Mouse (Mus musculus): ENCODE results near the gene St3gal4.

The St3gal4 gene

GRCm38 (mm10) chr9:35049891-35050527, 69.1 kb downstream of the St3gal4 start:
- DNase-seq (ENCODE audit: low spot score in 2 of 2), result peak; percentile 12 to 13

- DNase-seq (ENCODE audit: low spot score in 2 of 2), result no peak
These were observed 70.6 kb downstream of the St3gal4 start for GRCm38 (mm10) chr9:35048449-35048848.

GRCm38 (mm10) chr9:35045756-35046155, 73.3 kb downstream of the St3gal4 start:
- DNase-seq (ENCODE audit: low spot score in 2 of 2), result peak; percentile 56 to 69

GRCm38 (mm10) chr9:35045031-35045531, 74.0 kb downstream of the St3gal4 start:
- peak; percentile 21 to 31 for DNase-seq (ENCODE audit: low spot score in 2 of 2)

- DNase-seq (ENCODE audit: low spot score in 2 of 2), result peak; percentile 27 to 28
These were observed 74.6 kb downstream of the St3gal4 start for GRCm38 (mm10) chr9:35044458-35044857.

- DNase-seq (ENCODE audit: low spot score in 2 of 2), result peak in 1 of 2 experiments; percentile 16
These were observed 75.4 kb downstream of the St3gal4 start for GRCm38 (mm10) chr9:35043619-35044018.

GRCm38 (mm10) chr9:35041493-35041892, 77.6 kb downstream of the St3gal4 start:
- no peak for DNase-seq (ENCODE audit: low spot score in 2 of 2)

GRCm38 (mm10) chr9:35039846-35040245, 79.2 kb downstream of the St3gal4 start:
- DNase-seq (ENCODE audit: low spot score in 2 of 2), result no peak

GRCm38 (mm10) chr9:35038922-35039586, 80.0 kb downstream of the St3gal4 start:
- peak in 1 of 2 experiments; percentile 63 for DNase-seq (ENCODE audit: low spot score in 2 of 2)

- no peak for DNase-seq (ENCODE audit: low spot score in 2 of 2)
These were observed 84.0 kb downstream of the St3gal4 start for GRCm38 (mm10) chr9:35035074-35035473.

- DNase-seq (ENCODE audit: low spot score in 2 of 2), result no peak
These were observed 86.6 kb downstream of the St3gal4 start for GRCm38 (mm10) chr9:35032457-35032856.

- peak in 1 of 2 experiments; percentile 61 for DNase-seq (ENCODE audit: low spot score in 2 of 2)
These were observed 88.2 kb downstream of the St3gal4 start for GRCm38 (mm10) chr9:35030823-35031222.

- DNase-seq (ENCODE audit: low spot score in 2 of 2), result no peak
These were observed 91.6 kb downstream of the St3gal4 start for GRCm38 (mm10) chr9:35027382-35027997.

- DNase-seq (ENCODE audit: low spot score in 2 of 2), result peak in 1 of 2 experiments; percentile 57
These were observed 92.2 kb downstream of the St3gal4 start for GRCm38 (mm10) chr9:35026897-35027311.

GRCm38 (mm10) chr9:35026311-35026710, 92.8 kb downstream of the St3gal4 start:
- no peak for DNase-seq (ENCODE audit: low spot score in 2 of 2)

GRCm38 (mm10) chr9:35024591-35025496, 94.2 kb downstream of the St3gal4 start:
- DNase-seq (ENCODE audit: low spot score in 2 of 2), result no peak

GRCm38 (mm10) chr9:35021744-35022143, 97.3 kb downstream of the St3gal4 start:
- no peak for DNase-seq (ENCODE audit: low spot score in 2 of 2)

GRCm38 (mm10) chr9:35020015-35020653, 98.9 kb downstream of the St3gal4 start:
- DNase-seq (ENCODE audit: low spot score in 2 of 2), result no peak

- peak; percentile 85 to 86 for DNase-seq (ENCODE audit: low spot score in 2 of 2)
These were observed 99.7 kb downstream of the St3gal4 start for GRCm38 (mm10) chr9:35019372-35019771.

GRCm38 (mm10) chr9:35018056-35018455, 101.0 kb downstream of the St3gal4 start:
- no peak for DNase-seq (ENCODE audit: low spot score in 2 of 2)

- DNase-seq (ENCODE audit: low spot score in 2 of 2), result peak; percentile 80 to 91
These were observed 101.5 kb downstream of the St3gal4 start for GRCm38 (mm10) chr9:35017563-35017962.
